Mouse (Mus musculus): ENCODE data around the gene Katnb1.

Gene Katnb1

GRCm38 (mm10) chr8:95084261-95084660 lies 3.3 kb downstream of the Katnb1 start:
- intact Hi-C loops (cut with DNase I): no loop called here

DNA sequence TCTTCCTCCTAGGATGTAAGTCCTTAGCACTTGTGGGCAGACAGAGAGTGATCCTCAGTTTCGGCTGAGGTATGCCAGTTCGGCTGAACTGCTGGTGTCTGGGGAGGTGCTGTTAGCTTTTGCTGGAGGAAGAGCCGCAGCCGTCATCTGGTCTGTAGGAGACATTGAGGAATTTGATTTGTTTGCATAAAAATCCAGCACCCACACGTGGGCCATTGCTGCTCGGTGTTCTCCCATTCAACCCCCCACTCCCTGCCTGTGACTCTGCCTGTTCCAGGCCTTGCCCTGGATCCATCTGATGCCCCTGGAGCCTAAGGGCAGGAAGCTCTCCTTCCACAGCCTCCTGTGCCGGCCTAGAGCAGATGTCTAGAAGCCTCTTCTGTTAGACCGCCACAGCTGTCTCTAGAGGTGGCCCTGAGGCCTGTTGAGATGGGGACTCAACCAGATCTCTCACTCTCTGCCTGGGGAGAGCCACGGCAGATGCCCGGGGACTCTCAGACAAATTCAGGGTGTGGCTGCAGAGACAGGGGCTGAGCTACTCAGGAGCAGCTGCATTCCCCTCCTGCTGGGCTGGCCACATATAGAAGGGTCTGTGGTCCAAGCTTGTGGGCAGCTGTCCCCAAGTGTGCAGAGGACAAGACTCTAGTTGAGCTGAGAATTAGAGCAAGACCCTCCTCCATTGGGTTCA lies 3.9 kb downstream of the Katnb1 start:
- intact Hi-C loops (cut with DNase I): loop anchor here (5.0 kb wide), 1 partner anchor 122 kb away; no protein-coding TSS in a partner anchor

- intact Hi-C loops (cut with DNase I): loop anchor here (5.0 kb wide), 1 partner anchor 122 kb away; no protein-coding TSS in a partner anchor
Observed at GRCm38 (mm10) chr8:95085432-95086141, 4.6 kb downstream of the Katnb1 start.

DNA sequence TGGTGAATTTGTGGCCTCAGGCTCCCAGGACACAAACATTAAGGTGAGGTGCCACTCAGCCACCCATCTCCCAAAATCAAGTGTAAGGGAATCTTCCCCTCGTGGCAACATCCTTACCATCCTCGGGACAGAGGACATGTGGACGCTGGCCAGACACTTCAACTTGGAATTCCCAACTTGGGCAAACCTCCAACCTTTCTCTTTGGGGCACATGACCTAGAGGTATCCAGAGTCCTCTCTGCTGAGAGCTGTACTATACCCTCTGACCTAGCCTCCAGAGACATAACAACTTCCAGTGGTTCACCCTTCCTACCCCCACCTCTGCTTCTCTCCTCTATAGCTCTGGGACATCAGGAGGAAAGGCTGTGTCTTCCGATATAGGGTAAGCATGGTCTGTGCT lies 12.6 kb downstream of the Katnb1 start:
- intact Hi-C loops (cut with DNase I): no loop called here

DNA sequence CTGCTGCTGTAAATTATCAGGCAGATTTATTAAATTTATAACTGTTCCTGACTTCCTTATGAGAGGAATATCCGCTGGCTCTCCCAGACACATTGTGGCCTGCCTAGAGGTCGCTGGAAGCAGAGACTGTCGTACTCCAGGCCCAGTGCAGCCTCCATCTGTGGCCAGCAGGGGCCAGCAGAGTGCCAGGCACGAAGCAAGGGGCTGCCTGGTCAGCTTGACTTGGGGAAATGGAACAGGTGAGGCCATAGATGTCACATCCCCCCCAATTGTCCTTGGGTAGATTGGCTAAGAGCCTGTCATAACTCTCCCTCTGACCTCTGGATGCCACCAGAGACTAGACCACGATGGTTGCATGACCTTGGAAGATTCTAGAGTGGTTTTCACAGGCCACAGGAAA lies 18.0 kb downstream of the Katnb1 start:
- intact Hi-C loops (cut with DNase I): no loop called here

DNA sequence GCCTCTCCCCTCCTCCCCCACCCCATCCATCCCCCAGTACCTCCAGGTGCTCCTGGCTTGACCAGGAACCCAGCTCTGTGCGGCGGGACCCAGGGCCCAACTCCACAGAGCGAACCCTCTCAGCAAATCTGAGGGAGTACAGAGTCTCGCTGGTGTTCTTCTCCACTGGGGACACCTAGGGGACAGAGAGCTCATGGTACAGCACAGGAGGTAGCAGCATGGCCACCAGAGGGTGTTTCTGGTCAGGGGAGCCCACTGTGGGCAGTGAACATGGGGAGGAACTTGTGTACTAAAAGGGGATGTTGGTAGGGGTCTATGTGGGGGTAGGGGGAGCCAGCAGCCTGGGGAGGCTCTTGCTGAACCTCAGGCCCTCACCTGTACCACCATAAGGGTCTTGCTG lies 21.0 kb downstream of the Katnb1 start:
- intact Hi-C loops (cut with DNase I): no loop called here

GRCm38 (mm10) chr8:95107306-95107705 lies 26.3 kb downstream of the Katnb1 start:
- intact Hi-C loops (cut with DNase I): no loop called here

- intact Hi-C loops (cut with DNase I): no loop called here
Observed at GRCm38 (mm10) chr8:95112594-95112993, 31.6 kb downstream of the Katnb1 start.

GRCm38 (mm10) chr8:95113108-95113507 lies 32.1 kb downstream of the Katnb1 start:
- intact Hi-C loops (cut with DNase I): no loop called here

GRCm38 (mm10) chr8:95113750-95114149 lies 32.8 kb downstream of the Katnb1 start:
- intact Hi-C loops (cut with DNase I): no loop called here

DNA sequence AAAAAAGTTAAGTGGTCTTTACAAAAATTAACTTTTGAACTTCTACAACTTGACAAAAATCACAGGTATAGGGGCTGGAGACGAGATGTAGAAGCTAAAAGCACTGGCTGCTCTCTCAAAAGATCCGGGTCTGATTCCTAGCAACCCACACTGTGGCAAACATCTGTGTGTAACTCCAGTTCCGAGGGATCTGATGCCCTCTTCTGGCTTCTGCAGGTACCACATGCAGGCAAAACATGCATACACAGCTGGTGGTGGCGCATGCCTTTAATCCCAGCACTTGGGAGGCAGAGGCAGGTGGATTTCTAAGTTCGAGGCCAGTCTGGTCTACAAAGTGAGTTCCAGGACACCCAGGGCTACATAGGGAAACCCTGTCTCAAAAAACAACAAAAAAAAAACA lies 42.5 kb downstream of the Katnb1 start:
- intact Hi-C loops (cut with DNase I): no loop called here

GRCm38 (mm10) chr8:95126497-95126896 lies 45.5 kb downstream of the Katnb1 start:
- intact Hi-C loops (cut with DNase I): no loop called here

DNA sequence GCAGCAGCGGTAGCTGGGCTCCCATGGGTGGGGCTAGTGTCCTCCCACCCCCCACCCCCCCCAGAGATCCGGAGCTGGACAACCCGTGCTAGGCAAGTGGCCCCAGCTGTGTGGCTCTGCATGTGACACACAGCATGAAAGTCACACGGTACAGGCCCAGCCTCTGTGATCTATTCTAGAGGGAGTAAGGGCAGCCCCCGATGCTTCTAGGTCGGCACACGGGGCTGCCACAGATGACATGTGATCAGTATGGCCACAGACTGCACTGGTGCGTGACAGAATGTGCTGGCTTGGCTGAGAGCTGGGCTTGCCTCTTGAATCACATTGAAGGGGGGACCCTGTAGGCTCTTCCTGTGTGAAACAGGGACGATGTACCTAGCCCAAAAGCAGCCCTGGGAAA lies 46.7 kb downstream of the Katnb1 start:
- intact Hi-C loops (cut with DNase I): no loop called here

DNA sequence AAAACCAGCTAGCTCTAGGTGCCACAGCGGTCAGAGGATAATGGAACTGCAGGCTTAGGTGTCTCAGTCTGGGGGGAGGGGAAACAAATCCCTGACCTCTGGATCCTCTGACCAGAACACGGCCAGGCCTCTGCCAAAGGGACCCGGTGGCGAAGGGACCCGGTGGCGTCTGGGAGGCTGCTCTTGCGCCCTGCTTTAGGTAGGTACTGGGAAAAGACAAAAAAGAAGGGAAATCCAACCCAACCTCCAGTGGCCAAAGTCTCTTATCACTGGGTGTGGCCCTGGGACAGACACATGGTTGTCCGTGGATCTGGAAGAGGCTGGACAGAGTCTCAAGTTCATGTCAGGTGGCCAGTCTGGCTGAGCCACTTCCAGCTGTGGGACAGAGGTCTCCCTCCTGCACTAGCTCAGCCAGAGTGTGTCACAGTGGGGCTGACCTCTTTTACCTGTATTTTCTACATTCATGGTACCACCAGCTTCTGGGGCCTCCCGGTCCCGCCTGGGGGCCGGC lies 47.8 kb downstream of the Katnb1 start:
- intact Hi-C loops (cut with DNase I): no loop called here

- intact Hi-C loops (cut with DNase I): loop anchor here (10.0 kb wide), 1 partner anchor 74 kb away; the partner anchor contains the start of gene Kifc3
Observed at GRCm38 (mm10) chr8:95130966-95131537, 50.1 kb downstream of the Katnb1 start.

DNA sequence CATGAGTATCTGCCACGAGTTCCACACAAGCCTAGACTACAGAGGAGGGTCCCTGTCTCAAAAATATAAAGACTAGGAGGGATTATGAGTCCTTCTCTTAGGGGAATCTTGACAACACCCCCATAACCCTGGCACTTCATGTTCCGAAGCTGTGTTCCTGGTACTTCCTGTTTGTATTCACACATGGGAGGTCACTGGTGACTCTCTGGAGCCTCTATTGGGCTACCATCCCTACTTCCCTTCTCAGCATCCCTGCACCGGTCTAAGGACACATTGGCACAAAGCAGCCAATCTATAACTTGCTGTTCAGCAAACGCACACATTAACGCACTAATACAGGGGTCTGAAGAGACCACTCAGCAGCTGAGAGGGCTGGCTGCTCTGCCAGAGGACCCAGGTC lies 51.0 kb downstream of the Katnb1 start:
- intact Hi-C loops (cut with DNase I): loop anchor here (10.0 kb wide), 1 partner anchor 73 kb away; the partner anchor contains the start of gene Kifc3

- intact Hi-C loops (cut with DNase I): loop anchor here (10.0 kb wide), 1 partner anchor 71 kb away; the partner anchor contains the start of gene Kifc3
Observed at GRCm38 (mm10) chr8:95134186-95134585, 53.2 kb downstream of the Katnb1 start.

GRCm38 (mm10) chr8:95135242-95135641 lies 54.3 kb downstream of the Katnb1 start:
- intact Hi-C loops (cut with DNase I): loop anchor here (10.0 kb wide), 1 partner anchor 70 kb away; the partner anchor contains the start of gene Kifc3

GRCm38 (mm10) chr8:95136218-95136617 lies 55.2 kb downstream of the Katnb1 start:
- intact Hi-C loops (cut with DNase I): loop anchor here (10.0 kb wide), 1 partner anchor 69 kb away; the partner anchor contains the start of gene Kifc3

DNA sequence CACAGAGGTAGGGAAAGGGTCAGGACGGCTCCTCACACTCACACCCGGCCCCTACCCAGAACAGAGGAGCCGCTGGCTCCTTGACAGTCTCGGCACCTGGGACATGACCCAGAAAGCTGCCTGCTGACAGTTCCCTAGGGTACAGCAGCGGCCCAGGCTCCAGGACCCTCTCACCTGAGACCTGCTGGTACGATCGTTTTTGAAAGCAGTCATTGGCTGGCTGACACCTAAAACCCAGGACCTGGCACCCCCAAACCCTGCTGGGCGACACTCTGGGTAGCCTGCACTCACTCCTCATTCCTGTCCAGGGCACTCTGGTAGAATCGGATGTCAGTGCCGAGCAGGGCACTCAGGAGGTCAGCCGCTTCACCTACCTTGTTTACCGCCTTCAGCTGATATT lies 56.2 kb downstream of the Katnb1 start:
- intact Hi-C loops (cut with DNase I): loop anchor here (10.0 kb wide), 1 partner anchor 68 kb away; the partner anchor contains the start of gene Kifc3

GRCm38 (mm10) chr8:95137641-95138098 lies 56.7 kb downstream of the Katnb1 start:
- intact Hi-C loops (cut with DNase I): loop anchor here (10.0 kb wide), 1 partner anchor 67 kb away; the partner anchor contains the start of gene Kifc3
